Mouse (Mus musculus) kidney, embryonic 16.5 days (tissue): ENCODE results near the gene Ptma. TPM values are rescaled to one million over a fixed set of nuclear protein-coding genes. Genes with fewer than 3 reads are reported as not detected.
"Not testable (repeated sequence)": the region's sequence is repeated elsewhere in the genome, so short reads cannot be mapped to it uniquely, and the experiment has no call there.

Source experiments
- ATAC-seq: fragments of 200-750 bp; cut with Nextera tagmentation; 2 replicates; pipeline ENCODE4 v1.8.0; 2017; ENCODE audit warnings: moderate TSS enrichment; ENCODE audit not compliant: low FRiP score, low TSS enrichment
- H3K27ac ChIP-seq: fragments of 300-500 bp; sonication (generic); 2 replicates; pipeline ENCODE4 v1.5.1; 2014; ENCODE audit warnings: low read length
- H3K27me3 ChIP-seq: fragments of 300-500 bp; sonication (generic); 2 replicates; pipeline ENCODE4 v1.6.1; 2014; ENCODE audit warnings: low read length, control low read depth, mixed read lengths; ENCODE audit not compliant: insufficient read depth
- H3K36me3 ChIP-seq: fragments of 300-500 bp; sonication (generic); 2 replicates; pipeline ENCODE4 v1.6.1; 2014; ENCODE audit warnings: low read length, control low read depth, mixed read lengths; ENCODE audit not compliant: insufficient read depth
- H3K4me1 ChIP-seq: fragments of 300-500 bp; sonication (generic); 2 replicates; pipeline ENCODE4 v1.6.1; 2014; ENCODE audit warnings: low read length, control low read depth, mixed read lengths; ENCODE audit not compliant: insufficient read depth
- H3K4me2 ChIP-seq: fragments of 300-500 bp; sonication (generic); replicated peaks from 2 replicates; pipeline ENCODE4 v1.6.1; 2014; ENCODE audit warnings: low read depth, low read length
- H3K4me3 ChIP-seq: fragments of 300-500 bp; sonication (generic); 2 replicates; pipeline ENCODE4 v1.5.1; 2014; ENCODE audit warnings: mild to moderate bottlenecking, low read length
- H3K9ac ChIP-seq: fragments of 300-500 bp; sonication (generic); replicated peaks from 2 replicates; pipeline ENCODE4 v1.6.1; 2014; ENCODE audit warnings: low read length
- H3K9me3 ChIP-seq: fragments of 300-500 bp; sonication (generic); 2 replicates; pipeline ENCODE4 v1.6.1; 2016; ENCODE audit warnings: low read length, control low read depth
- WGBS: fragments of 180-500 bp; shearing (Covaris S2); extraction: QIAGEN DNeasy Blood & Tissue Kit; methylation state at CpG from one replicate; pipeline ENCODE4 v1.1.7; 2014; 5-methylcytosine and 5-hydroxymethylcytosine counted together
- polyA plus RNA-seq: library from polyadenylated mRNA; unstranded; fragments of >200 nt; fragmentation: Nextera tagmentation; extraction: Ambion mirVana; gene quantifications from 2 replicates; pipeline ENCODE4 v1.2.1, GENCODE M21; 2015

Gene Ptma
- polyA plus RNA-seq, 1 experiment from 2014 or later = 2,279 TPM

- H3K27ac ChIP-seq, H3K4me2 ChIP-seq, H3K9ac ChIP-seq, ATAC-seq, H3K27me3 ChIP-seq, H3K4me3 ChIP-seq, H3K36me3 ChIP-seq, H3K9me3 ChIP-seq: not testable (repeated sequence)
- WGBS = 96% methylated on average over 6 of the region's 6 CpGs
- peaks cover 42% of the 10 kb centered on the region for H3K4me1 ChIP-seq
Measured at GRCm38 (mm10) chr1:86485858-86486257, 40.7 kb upstream of the Ptma start.

- Histone ChIP-seq H3K27ac (peak overlapping the region; percentile 95), H3K4me2 (peak overlapping the region; percentile 60), H3K9ac (peak overlapping the region; percentile 88), H3K4me3 (peak overlapping the region; percentile 72), H3K27me3 (no peaks in the 10 kb centered on the region), H3K36me3 (no peaks in the 10 kb centered on the region), H3K4me1 (peaks cover 44% of the 10 kb centered on the region), H3K9me3 (no peaks in the 10 kb centered on the region)
- WGBS = 11% methylated on average over 13 of the region's 13 CpGs
- ATAC-seq = no peak; the same call in 1 of the 2 replicates
Measured at GRCm38 (mm10) chr1:86486703-86487294, 39.7 kb upstream of the Ptma start.

- Histone ChIP-seq H3K9me3 (no peaks in the 10 kb centered on the region), H3K4me1 (peaks cover 45% of the 10 kb centered on the region), H3K27ac (peak overlapping the region; percentile 99), H3K27me3 (no peaks in the 10 kb centered on the region), H3K9ac (peak overlapping the region; percentile 97), H3K36me3 (no peaks in the 10 kb centered on the region), H3K4me2 (peak overlapping the region; percentile 88), H3K4me3 (peak overlapping the region; percentile 72)
- WGBS = under 1% methylated on average over 74 of the region's 74 CpGs
- peak; percentile 97 for ATAC-seq
Measured at GRCm38 (mm10) chr1:86487295-86487907, 39.1 kb upstream of the Ptma start.

GRCm38 (mm10) chr1:86487908-86488314 lies 38.6 kb upstream of the Ptma start:
- WGBS = 6% methylated on average over 20 of the region's 20 CpGs
- H3K4me1 ChIP-seq = peaks cover 44% of the 10 kb centered on the region
- no peak; the same call in none of the 2 replicates for ATAC-seq
- peak overlapping the region; percentile 97 for H3K9ac ChIP-seq
- no peaks in the 10 kb centered on the region for H3K27me3 ChIP-seq
- peak overlapping the region; percentile 72 for H3K4me3 ChIP-seq
- H3K36me3 ChIP-seq = no peaks in the 10 kb centered on the region
- H3K4me2 ChIP-seq = peak overlapping the region; percentile 88
- no peaks in the 10 kb centered on the region for H3K9me3 ChIP-seq
- peak overlapping the region; percentile 99 for H3K27ac ChIP-seq

- no peak for ATAC-seq
- peak overlapping the region; percentile 97 for H3K9ac ChIP-seq
- H3K27ac ChIP-seq = peak overlapping the region; percentile 99
- H3K36me3 ChIP-seq = no peaks in the 10 kb centered on the region
- peak overlapping the region; percentile 72 for H3K4me3 ChIP-seq
- peak overlapping the region; percentile 88 for H3K4me2 ChIP-seq
- H3K27me3 ChIP-seq = no peaks in the 10 kb centered on the region
- peaks cover 41% of the 10 kb centered on the region for H3K4me1 ChIP-seq
- WGBS = 54% methylated on average over 7 of the region's 7 CpGs
- H3K9me3 ChIP-seq = no peaks in the 10 kb centered on the region
Measured at GRCm38 (mm10) chr1:86488326-86488725, 38.2 kb upstream of the Ptma start.

- Histone ChIP-seq H3K4me3 (peak overlapping the region; percentile 72), H3K9ac (peak overlapping the region; percentile 97), H3K9me3 (no peaks in the 10 kb centered on the region), H3K4me1 (peaks cover 41% of the 10 kb centered on the region), H3K27me3 (no peaks in the 10 kb centered on the region), H3K27ac (peak overlapping the region; percentile 99), H3K36me3 (no peaks in the 10 kb centered on the region), H3K4me2 (peak overlapping the region; percentile 88)
- ATAC-seq = no peak
- 93% methylated on average over 4 of the region's 4 CpGs for WGBS
Measured at GRCm38 (mm10) chr1:86488774-86489173, 37.8 kb upstream of the Ptma start.

GRCm38 (mm10) chr1:86489901-86490300 lies 36.6 kb upstream of the Ptma start:
- 88% methylated on average over 4 of the region's 4 CpGs for WGBS
- Histone ChIP-seq H3K4me1 (peaks cover 41% of the 10 kb centered on the region), H3K4me2 (no peak overlapping the region), H3K27me3 (no peaks in the 10 kb centered on the region), H3K4me3 (no peak overlapping the region), H3K9me3 (no peaks in the 10 kb centered on the region), H3K36me3 (no peaks in the 10 kb centered on the region), H3K9ac (no peak overlapping the region), H3K27ac (peak overlapping the region; percentile 94; the same call in 1 of the 2 replicates)
- ATAC-seq = no peak

GRCm38 (mm10) chr1:86490697-86491096 lies 35.8 kb upstream of the Ptma start:
- Histone ChIP-seq H3K4me3 (no peak overlapping the region), H3K9me3 (no peaks in the 10 kb centered on the region), H3K36me3 (no peaks in the 10 kb centered on the region), H3K27me3 (no peaks in the 10 kb centered on the region), H3K27ac (peak overlapping the region; percentile 94), H3K9ac (peak overlapping the region; percentile 13; the same call in 1 of the 2 replicates), H3K4me1 (peaks cover 41% of the 10 kb centered on the region), H3K4me2 (no peak overlapping the region)
- ATAC-seq = no peak
- WGBS = 68% methylated on average over 3 of the region's 3 CpGs

- WGBS = 50% methylated on average over 7 of the region's 7 CpGs
- peak overlapping the region; percentile 94 for H3K27ac ChIP-seq
- no peak for ATAC-seq
- no peaks in the 10 kb centered on the region for H3K36me3 ChIP-seq
- H3K4me2 ChIP-seq = no peak overlapping the region
- no peaks in the 10 kb centered on the region for H3K9me3 ChIP-seq
- peaks cover 40% of the 10 kb centered on the region for H3K4me1 ChIP-seq
- H3K9ac ChIP-seq = peak overlapping the region; percentile 32
- no peak overlapping the region for H3K4me3 ChIP-seq
- no peaks in the 10 kb centered on the region for H3K27me3 ChIP-seq
Measured at GRCm38 (mm10) chr1:86491533-86492094, 34.9 kb upstream of the Ptma start.
